Mouse (Mus musculus): ENCODE measurements around the gene Kif21b.

DNA sequence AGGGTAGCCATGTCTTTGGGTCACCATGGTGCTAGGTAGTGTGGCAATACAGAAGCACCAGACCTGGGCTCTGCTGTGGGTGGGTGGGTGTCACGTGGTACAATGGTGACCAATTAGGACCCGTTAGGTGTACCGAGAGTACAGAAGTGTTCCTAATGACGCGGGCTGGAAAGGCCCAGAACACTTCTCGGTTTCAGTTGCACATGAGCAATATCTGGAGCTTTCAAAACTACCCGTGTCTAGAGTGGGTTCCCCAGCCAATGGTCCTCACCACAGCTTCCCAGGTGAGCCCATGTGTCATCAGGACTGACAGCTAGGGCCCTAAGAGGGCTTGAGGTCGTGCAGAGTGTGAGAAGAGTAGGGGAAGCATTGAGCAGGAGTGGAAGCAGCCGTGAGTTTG, 14.1 kb upstream of the Kif21b start:
- no peak for TF ChIP-seq CTCF (IDR thresholded peaks at IDR 0.05; ENCODE audit: low read depth, low read length)
- TF ChIP-seq TAL1 (conservative IDR thresholded peaks at IDR 0.05; ENCODE audit: low read depth, low read length): no peak
- no peak for TF ChIP-seq GATA1 (IDR thresholded peaks at IDR 0.05; ENCODE audit: borderline replicate concordance, low read length)
- no peak for TF ChIP-seq GATA2 (IDR thresholded peaks at IDR 0.05; ENCODE audit: borderline replicate concordance, low read depth, low read length)
- no peak for TF ChIP-seq POLR2AphosphoS5 (IDR thresholded peaks at IDR 0.05; ENCODE audit: insufficient replicate concordance, low read depth, low read length)

Data from G1E (cell line).